Mouse (Mus musculus): ENCODE results near the gene Arf6. TPM values are rescaled to one million over a fixed set of nuclear protein-coding genes. Genes with fewer than 3 reads are reported as not detected.
"Not testable (repeated sequence)": the region's sequence is repeated elsewhere in the genome, so short reads cannot be mapped to it uniquely, and the experiment has no call there.

Arf6 gene
- total RNA-seq, 2 experiments from 2014 or later = 103 to 104 TPM

GRCm38 (mm10) chr12:69373850-69374766 lies 2.2 kb downstream of the Arf6 start:
- DNase-seq = peak; percentile 19

- DNase-seq = no peak
These were observed 4.2 kb downstream of the Arf6 start for GRCm38 (mm10) chr12:69376132-69376531.

GRCm38 (mm10) chr12:69377188-69377587 lies 5.2 kb downstream of the Arf6 start:
- DNase-seq = no peak

GRCm38 (mm10) chr12:69377636-69378035 lies 5.7 kb downstream of the Arf6 start:
- DNase-seq = not testable (repeated sequence)

GRCm38 (mm10) chr12:69378558-69379454 lies 6.9 kb downstream of the Arf6 start:
- DNase-seq = no peak

GRCm38 (mm10) chr12:69382880-69383279 lies 10.9 kb downstream of the Arf6 start:
- no peak for DNase-seq

- DNase-seq = no peak
These were observed 12.7 kb downstream of the Arf6 start for GRCm38 (mm10) chr12:69384606-69385005.

- DNase-seq = no peak
These were observed 13.8 kb downstream of the Arf6 start for GRCm38 (mm10) chr12:69385542-69386280.

GRCm38 (mm10) chr12:69386281-69386732 lies 14.4 kb downstream of the Arf6 start:
- DNase-seq = not testable (repeated sequence)

GRCm38 (mm10) chr12:69388321-69388869 lies 16.4 kb downstream of the Arf6 start:
- DNase-seq = no peak

GRCm38 (mm10) chr12:69389273-69389938 lies 17.5 kb downstream of the Arf6 start:
- DNase-seq = no peak

- no peak for DNase-seq
These were observed 18.2 kb downstream of the Arf6 start for GRCm38 (mm10) chr12:69390000-69390698.

GRCm38 (mm10) chr12:69393076-69393475 lies 21.1 kb downstream of the Arf6 start:
- no peak for DNase-seq

GRCm38 (mm10) chr12:69394456-69394855 lies 22.5 kb downstream of the Arf6 start:
- DNase-seq = no peak

GRCm38 (mm10) chr12:69400367-69400766 lies 28.4 kb downstream of the Arf6 start:
- no peak for DNase-seq

GRCm38 (mm10) chr12:69400871-69401286 lies 28.9 kb downstream of the Arf6 start:
- DNase-seq = no peak

GRCm38 (mm10) chr12:69402100-69402499 lies 30.1 kb downstream of the Arf6 start:
- DNase-seq = no peak

- no peak for DNase-seq
These were observed 30.7 kb downstream of the Arf6 start for GRCm38 (mm10) chr12:69402594-69403167.

- no peak for DNase-seq
These were observed 38.8 kb downstream of the Arf6 start for GRCm38 (mm10) chr12:69410767-69411166.

GRCm38 (mm10) chr12:69411936-69412335 lies 40.0 kb downstream of the Arf6 start:
- DNase-seq = no peak
